Mouse (Mus musculus) left cerebral cortex, postnatal 36 days (tissue): ENCODE data around the gene Irak2. TPM values are rescaled to one million over a fixed set of nuclear protein-coding genes. Genes with fewer than 3 reads are reported as not detected.
"Not testable (repeated sequence)": the region's sequence is repeated elsewhere in the genome, so short reads cannot be mapped to it uniquely, and the experiment has no call there.

Experiments used
- DNase-seq, 2 experiments: peaks; one replicate each; pipeline ENCODE4 v3.0.0; 2021 to 2022; ENCODE audit warnings: low spot score in 2 of 2, mixed read lengths in 1 of 2
- intact Hi-C: fragments of 180-260 bp; cut with DNase I; formaldehyde crosslinking; loops from one replicate; pipeline ENCODE4 v1.15.1; 2025
- total RNA-seq, 2 experiments: library from RNA; stranded (reverse); gene quantifications; 2 replicates each; pipeline ENCODE4 v1.2.3; 2021

The Irak2 gene
- total RNA-seq, 2 experiments from 2014 or later, result 21.0 to 24.9 TPM

DNA sequence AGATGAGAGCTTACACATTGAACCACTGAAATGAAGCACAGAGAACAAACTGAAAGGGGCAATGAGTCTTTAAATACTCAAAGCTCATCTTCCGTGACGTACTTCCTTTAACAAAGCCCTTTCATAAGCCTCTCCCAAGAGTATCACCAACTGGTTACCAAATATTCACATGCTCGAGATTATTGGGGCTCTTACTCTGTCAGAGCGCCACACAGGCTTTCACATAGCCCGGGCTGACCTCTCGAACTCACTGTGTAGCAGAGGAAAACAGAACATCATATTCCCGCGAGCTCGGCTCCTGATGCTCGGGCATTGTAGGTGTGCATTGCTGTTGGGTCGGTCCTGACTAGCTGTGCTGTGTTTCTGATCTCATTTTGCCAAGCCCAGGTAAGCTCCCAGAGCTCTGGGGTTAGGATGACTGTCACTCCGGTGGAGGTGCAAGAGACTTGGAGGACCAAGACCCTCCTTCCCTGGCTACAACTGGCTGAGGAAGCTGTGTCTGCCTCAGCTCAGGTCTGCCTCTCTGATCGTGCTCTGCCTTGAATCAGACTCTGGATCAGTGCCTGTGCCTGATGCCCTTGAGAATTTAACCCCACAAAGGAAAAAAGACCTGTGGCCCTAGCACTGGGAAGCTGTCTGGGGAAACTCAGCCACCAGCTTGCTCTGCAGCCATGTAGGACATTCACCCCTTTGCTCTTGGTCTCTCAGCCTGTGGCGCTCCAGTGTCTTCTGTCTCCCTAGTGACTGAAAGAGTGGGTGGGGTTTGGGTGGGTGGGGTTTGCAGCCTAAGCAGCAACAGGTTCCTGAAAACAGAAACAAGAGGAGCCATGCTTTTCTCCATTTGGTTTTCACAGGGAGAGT, 22.5 kb downstream of the Irak2 start:
- no peak for DNase-seq

GRCm38 (mm10) chr6:113661353-113662241, 23.3 kb downstream of the Irak2 start:
- no peak for DNase-seq
- intact Hi-C loops, result no loop called here

More for the DNA sequence above, 22.5 kb downstream of the Irak2 start:
- intact Hi-C loops, result no loop called here

DNA sequence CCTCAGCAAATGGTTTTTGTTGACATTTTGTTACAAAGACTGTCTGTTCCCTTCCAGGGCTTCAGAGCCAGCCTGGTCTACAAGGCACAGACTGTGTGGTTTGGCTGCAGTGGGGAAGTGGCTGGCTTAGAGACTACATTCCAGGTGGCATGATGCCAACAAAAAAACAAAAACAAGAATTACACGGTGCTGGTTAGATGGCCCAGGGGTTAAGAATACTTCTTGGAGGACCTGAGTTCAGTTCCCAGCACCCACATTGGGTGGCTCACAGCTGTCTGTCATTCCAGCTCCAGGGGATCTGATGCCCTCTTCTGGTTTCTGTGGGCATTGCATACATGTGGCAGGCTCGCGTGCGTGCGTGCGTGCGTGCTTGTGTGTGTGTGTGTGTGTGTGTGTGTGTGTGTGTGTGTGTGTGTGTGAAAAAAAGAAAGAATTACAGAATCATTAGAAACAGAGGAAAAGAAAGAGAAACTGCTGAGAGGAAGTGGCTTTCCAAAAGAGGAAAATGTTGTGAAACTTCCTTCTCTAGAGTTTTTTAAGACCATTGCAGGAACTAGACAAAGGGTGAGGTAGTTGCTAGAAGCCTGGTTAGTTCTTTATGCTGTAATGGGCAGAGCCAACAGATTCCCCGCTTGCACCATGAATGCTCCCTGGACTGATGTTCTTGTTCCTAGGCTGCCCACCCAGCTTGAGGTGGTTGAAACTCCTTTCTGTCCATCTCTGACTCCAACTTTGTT, 24.9 kb downstream of the Irak2 start:
- intact Hi-C loops, result no loop called here
- no peak for DNase-seq

GRCm38 (mm10) chr6:113664305-113664704, 26.0 kb downstream of the Irak2 start:
- intact Hi-C loops, result no loop called here

DNA sequence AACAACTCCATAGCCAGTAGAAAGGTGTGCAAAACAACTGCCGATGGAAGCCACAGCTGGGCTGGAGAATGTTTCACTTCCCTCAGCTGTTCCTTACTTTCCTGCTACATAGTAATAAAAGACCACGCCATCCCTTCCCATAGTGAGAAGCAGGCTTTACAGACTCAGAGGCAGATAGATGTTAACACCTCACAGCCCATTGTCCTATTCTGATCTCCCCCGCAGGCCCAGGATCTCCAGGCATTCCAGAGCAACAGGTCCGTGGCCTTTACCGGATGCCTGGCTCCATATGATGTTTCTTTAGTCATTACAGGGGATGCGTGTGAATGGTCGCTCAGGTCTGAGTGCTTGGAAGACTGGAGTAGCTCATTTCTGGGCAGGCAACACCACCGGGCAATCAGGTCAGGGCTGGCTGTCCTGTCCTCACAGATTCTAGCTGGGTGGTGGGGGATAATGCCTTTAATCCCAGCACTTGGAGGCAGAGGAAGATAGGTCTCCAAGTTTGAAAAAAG, 29.4 kb downstream of the Irak2 start:
- DNase-seq, result no peak
- intact Hi-C loops, result no loop called here

More at GRCm38 (mm10) chr6:113664305-113664704, 26.0 kb downstream of the Irak2 start:
- DNase-seq, result no peak

- no peak for DNase-seq
These were observed 30.3 kb downstream of the Irak2 start for GRCm38 (mm10) chr6:113668287-113669154.

GRCm38 (mm10) chr6:113669821-113670220, 31.6 kb downstream of the Irak2 start:
- no peak for DNase-seq
- intact Hi-C loops, result no loop called here

More at GRCm38 (mm10) chr6:113668287-113669154, 30.3 kb downstream of the Irak2 start:
- intact Hi-C loops, result no loop called here

- intact Hi-C loops, DNase-seq: not testable (repeated sequence)
These were observed 33.8 kb downstream of the Irak2 start for GRCm38 (mm10) chr6:113672029-113672428.

- no peak for DNase-seq
- intact Hi-C loops, result no loop called here
These were observed 34.7 kb downstream of the Irak2 start for GRCm38 (mm10) chr6:113672989-113673388.

- no peak for DNase-seq
- intact Hi-C loops, result no loop called here
These were observed 37.0 kb downstream of the Irak2 start for GRCm38 (mm10) chr6:113675234-113675633.

DNA sequence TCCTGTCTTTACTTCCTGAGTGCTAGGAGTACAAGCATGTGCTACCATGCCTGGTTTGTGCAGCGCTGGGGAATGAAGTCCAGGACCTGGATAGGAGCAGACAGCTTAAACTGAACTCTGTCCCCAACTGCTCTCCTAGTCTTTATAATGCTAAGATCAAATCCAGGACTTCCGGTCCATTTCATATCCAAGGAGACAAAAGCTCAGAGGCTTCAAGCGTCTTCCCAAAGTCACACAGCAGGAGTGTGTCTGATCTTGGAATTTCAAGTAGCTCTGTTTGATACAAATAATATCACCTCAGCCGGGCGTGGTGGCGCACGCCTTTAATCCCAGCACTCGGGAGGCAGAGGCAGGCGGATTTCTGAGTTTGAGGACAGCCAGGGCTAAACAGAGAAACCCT, 37.7 kb downstream of the Irak2 start:
- no peak for DNase-seq
- intact Hi-C loops, result no loop called here

DNA sequence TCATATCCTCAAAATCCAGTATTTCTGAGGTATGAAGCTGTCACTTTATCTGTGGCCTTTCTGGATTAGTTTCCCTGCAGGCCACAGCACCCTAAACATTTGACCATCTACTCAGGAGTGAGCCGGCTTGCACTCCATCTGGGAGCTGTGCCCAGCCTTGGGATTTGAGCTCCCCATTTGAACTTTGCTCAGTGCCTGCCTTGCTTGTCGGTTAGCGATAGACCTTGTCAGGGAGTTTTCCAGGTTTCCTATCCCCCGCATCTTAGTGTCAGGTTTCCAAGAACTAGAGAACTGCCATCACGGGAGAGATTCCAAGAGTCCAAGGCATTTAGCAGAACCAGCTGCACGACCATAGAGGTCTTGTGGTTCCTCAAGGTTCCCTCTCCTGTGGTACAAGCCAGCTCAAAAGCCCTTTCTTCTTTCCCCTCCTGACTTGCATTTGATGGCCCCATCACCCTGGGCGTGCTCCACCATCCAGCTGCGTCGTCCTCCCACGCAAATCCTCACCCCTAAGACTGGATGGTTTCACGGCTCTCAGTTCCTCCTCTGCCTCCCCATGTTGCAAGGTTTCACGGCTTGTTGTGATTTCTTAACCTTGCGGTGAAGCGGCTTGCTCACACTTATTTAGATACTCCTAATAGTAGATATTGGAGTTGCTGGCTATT, 38.9 kb downstream of the Irak2 start:
- intact Hi-C loops, result no loop called here
- DNase-seq, result no peak

DNA sequence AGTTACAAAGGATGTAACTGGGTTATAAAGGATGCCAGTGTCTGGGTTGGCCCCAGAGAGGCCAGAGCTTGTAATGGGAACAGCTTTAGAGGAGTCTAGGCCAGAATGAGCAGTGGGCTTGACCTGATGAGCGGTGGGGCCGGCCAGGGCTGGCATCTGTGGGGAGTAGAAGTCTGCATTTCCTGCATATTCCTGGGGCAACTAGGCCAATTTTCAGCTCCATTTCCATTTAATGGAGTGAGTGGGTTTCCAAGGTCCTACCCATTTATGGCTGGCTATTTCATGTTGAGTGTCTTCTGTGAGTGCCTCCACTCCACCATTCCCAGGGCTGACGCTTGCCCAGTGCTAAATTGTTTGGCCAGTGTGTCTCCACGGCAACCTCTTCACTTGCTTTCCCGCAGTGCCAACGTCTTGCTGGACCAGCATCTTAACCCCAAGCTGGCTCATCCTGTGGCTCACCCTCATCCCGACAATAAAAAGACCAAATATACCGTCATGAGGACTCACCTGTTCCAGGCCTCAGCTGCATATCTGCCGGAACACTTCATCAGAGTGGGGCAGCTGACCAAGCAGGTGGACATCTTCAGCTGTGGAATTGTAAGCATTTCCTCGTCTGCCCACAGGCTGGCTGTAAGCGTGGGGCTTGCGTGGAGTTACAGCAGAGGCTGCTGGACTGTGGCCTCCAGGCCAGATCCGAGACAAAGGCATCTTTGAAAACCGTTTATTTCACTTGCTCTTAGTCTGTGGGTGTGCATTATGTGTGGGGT, 40.2 kb downstream of the Irak2 start:
- intact Hi-C loops, result no loop called here
- DNase-seq, result peak in 1 of 2 experiments; percentile 24

DNA sequence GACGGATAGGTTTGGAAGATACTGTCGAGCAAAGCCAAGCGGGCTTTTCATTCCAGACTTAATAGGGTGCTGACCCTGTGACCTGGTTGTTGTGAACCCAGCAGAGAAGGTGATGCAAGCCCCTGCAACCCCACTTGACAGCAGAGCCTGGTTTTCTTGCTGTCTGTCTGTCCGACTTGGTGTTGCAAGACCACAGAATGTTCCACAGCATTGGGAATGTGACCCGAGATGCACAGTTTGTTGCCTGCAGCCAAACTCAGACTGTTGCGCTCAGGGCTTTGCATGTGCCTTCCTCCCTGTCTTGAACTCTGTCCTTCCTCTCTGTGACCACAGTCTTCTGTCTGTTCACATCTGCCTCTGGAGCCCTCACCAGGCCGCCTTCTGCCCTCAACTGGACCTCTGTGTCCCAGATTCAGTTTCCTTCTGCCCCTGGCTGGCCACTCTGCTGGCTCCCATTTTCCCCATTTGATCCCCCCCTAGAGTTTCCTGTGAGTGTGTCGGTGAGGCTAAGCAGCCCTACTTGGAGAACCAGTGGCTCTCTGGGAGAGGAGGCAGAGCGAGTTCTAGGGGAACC, 41.8 kb downstream of the Irak2 start:
- intact Hi-C loops, result loop anchor here (2.0 kb wide), 1 partner anchor 39 kb away; no protein-coding TSS in a partner anchor
- no peak for DNase-seq

GRCm38 (mm10) chr6:113681271-113681670, 43.0 kb downstream of the Irak2 start:
- intact Hi-C loops, result loop anchor here (2.0 kb wide), 1 partner anchor 40 kb away; no protein-coding TSS in a partner anchor

GRCm38 (mm10) chr6:113683081-113683825, 45.0 kb downstream of the Irak2 start:
- intact Hi-C loops, result no loop called here
- no peak for DNase-seq

More at GRCm38 (mm10) chr6:113681271-113681670, 43.0 kb downstream of the Irak2 start:
- peak; percentile 73 to 74 for DNase-seq
